Mouse (Mus musculus): Measurements from ENCODE around the gene Xlr4a.

Gene Xlr4a

DNA sequence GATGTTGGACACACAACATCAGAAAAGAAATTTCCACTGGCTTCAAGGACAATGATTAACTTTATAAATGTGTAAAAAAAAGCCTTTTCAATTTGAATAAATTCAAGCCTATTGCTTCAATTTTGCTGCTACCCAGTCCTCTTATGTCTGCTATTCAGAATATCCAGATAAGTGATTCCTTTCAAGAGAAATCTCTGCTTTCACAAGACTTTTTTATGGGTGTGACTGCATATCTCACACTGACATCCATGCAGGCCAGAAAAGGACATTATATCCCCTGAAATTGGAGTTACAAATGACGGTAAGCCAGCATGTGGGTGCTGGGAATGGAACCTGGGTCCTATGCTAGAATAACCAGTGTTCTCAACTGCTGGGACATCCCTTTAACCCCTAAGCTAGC lies 20.8 kb downstream of the Xlr4a start:
- H3K36me3 ChIP-seq (ENCODE audit: insufficient read depth, low read length): no peaks in the 10 kb centered on the region
- peaks cover 37% of the 10 kb centered on the region for H3K27me3 ChIP-seq (ENCODE audit: insufficient read depth, low read length)
- H3K4me3 ChIP-seq (replicated peaks; ENCODE audit: low read length): no peak overlapping the region
- peaks cover 10% of the 10 kb centered on the region; the same call in 1 of the 2 replicates for H3K4me1 ChIP-seq (replicated peaks; ENCODE audit: low read depth, low read length)
- TF ChIP-seq NANOG (IDR thresholded peaks at IDR 0.05; ENCODE audit: borderline replicate concordance, low read length) (no peak), POU5F1 (IDR thresholded peaks at IDR 0.05; ENCODE audit: borderline replicate concordance, low read length) (no peak), CTCF (conservative IDR thresholded peaks at IDR 0.05; ENCODE audit: low read length) (no peak)
- no peaks in the 10 kb centered on the region for H3K9me3 ChIP-seq (ENCODE audit: low read length)

DNA sequence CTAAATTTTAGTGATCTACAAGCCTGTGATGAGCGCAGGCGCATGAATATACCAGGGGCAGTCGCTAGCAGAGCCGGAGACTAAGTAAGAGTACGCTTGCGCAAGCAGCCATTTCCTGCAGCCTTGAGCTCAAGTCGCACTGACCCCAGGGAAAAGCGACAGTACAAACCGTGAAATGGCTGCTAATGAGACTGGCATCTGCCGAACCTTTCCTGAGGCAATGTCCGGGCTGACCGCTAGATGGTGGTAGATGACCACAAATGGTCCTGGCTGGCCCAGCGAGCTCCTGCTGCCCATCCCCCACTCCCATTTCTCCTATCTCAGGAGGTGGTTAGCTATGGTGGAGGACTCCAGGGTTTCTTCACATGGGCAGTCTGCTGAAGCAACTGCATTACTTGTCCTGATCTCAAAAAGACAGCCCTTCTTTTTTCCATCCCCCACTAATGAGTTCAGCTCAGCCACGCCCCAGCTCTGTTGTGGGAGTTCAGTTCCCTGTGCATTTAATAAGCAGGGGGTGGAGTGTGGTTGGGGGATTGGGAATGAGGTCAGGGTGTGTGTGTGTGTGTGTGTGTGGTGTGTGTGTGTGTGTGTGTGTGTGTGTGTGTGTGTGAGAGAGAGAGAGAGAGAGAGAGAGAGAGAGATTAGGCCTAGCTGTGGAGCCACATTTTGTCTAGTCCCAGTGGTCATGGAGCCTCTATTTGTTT lies 28.3 kb downstream of the Xlr4a start:
- TF ChIP-seq POU5F1 (IDR thresholded peaks at IDR 0.05; ENCODE audit: borderline replicate concordance, low read length) (no peak), CTCF (conservative IDR thresholded peaks at IDR 0.05; ENCODE audit: low read length) (peak; percentile 44)
- no peaks in the 10 kb centered on the region for H3K27me3 ChIP-seq (ENCODE audit: insufficient read depth, low read length)
- peaks cover 12% of the 10 kb centered on the region for H3K9me3 ChIP-seq (ENCODE audit: low read length)
- no peak overlapping the region for H3K4me3 ChIP-seq (replicated peaks; ENCODE audit: low read length)
- H3K36me3 ChIP-seq (ENCODE audit: insufficient read depth, low read length): no peaks in the 10 kb centered on the region
- no peaks in the 10 kb centered on the region for H3K4me1 ChIP-seq (replicated peaks; ENCODE audit: low read depth, low read length)

DNA sequence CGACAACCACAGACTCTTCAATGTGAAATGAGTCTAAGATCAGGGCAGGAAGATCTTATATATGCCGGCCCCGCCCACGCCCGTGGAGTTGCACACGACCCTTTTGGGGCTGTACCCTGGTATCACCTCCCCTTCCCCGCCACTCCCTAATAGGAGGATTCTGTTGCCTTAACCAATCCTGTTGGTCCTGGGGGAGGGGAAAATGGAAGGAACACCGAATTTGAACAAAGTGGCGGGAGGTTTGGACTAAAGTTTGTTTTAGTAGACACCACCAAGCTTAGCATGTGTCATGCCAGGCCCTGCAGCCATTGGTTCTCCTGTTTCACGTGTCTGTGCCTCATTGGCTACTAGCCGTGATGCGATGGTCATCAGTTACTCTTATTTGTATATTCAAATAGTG lies 42.6 kb downstream of the Xlr4a start:
- peaks cover 28% of the 10 kb centered on the region for H3K36me3 ChIP-seq (ENCODE audit: insufficient read depth, low read length)
- H3K4me1 ChIP-seq (replicated peaks; ENCODE audit: low read depth, low read length): peaks cover 9% of the 10 kb centered on the region; the same call in 1 of the 2 replicates
- TF ChIP-seq POU5F1 (IDR thresholded peaks at IDR 0.05; ENCODE audit: borderline replicate concordance, low read length) (no peak), NANOG (IDR thresholded peaks at IDR 0.05; ENCODE audit: borderline replicate concordance, low read length) (no peak), CTCF (conservative IDR thresholded peaks at IDR 0.05; ENCODE audit: low read length) (no peak)
- H3K27me3 ChIP-seq (ENCODE audit: insufficient read depth, low read length): no peaks in the 10 kb centered on the region
- peak overlapping the region; percentile 79 for H3K4me3 ChIP-seq (replicated peaks; ENCODE audit: low read length)
- no peaks in the 10 kb centered on the region; the same call in 1 of the 2 replicates for H3K9me3 ChIP-seq (ENCODE audit: low read length)

DNA sequence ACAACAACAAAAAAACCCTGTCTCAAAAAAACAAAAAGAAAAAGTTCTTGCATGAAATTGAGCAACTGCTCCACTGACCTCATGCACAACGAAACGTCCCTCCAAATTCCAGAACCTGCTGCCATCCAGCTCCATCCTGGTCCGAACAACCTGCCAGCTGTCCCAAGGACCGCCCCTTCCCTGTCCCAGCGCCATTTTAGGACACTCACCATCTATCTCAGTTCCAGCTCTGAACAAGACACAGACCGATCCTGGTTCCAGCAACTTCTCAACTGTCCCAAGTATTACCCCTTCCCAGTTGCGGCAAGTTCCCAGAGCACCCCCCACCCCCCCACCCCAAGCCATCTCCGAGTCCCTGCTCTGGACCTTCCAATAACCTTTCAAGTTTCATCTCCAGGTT lies 43.4 kb downstream of the Xlr4a start:
- H3K36me3 ChIP-seq (ENCODE audit: insufficient read depth, low read length): peaks cover 32% of the 10 kb centered on the region
- no peaks in the 10 kb centered on the region for H3K27me3 ChIP-seq (ENCODE audit: insufficient read depth, low read length)
- TF ChIP-seq CTCF (conservative IDR thresholded peaks at IDR 0.05; ENCODE audit: low read length): no peak
- TF ChIP-seq NANOG (IDR thresholded peaks at IDR 0.05; ENCODE audit: borderline replicate concordance, low read length): no peak
- no peak for TF ChIP-seq POU5F1 (IDR thresholded peaks at IDR 0.05; ENCODE audit: borderline replicate concordance, low read length)
- H3K9me3 ChIP-seq (ENCODE audit: low read length): no peaks in the 10 kb centered on the region; the same call in 1 of the 2 replicates
- H3K4me1 ChIP-seq (replicated peaks; ENCODE audit: low read depth, low read length): peaks cover 9% of the 10 kb centered on the region; the same call in 1 of the 2 replicates
- peak overlapping the region; percentile 79 for H3K4me3 ChIP-seq (replicated peaks; ENCODE audit: low read length)

DNA sequence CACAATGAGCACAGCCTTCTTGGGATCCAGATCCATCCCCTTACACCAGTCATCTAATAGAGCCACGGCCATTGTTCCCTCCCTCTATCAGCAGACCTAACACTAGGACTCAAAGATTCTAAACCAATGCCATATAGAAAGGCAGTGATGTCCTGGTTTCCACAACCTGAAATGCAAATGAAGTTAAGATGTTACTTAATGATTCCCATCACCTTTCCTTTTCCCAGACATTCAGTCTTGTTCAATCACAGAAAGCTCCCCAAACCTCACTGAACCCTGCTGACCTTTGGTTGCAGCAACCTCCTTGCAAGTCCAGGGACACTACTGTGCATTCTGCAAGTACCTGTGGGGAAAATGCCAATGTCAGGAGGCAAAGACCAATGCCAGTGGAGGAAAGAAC lies 45.3 kb downstream of the Xlr4a start, which contains the start of gene Pnma5:
Gene Pnma5 (minus strand): TSS at position 101 of the 400 bp plus-strand sequence.
- Histone ChIP-seq H3K4me3 (replicated peaks; ENCODE audit: low read length) (peak within 1 kb of the TSS; percentile 79), H3K9me3 (ENCODE audit: low read length) (no peaks in the 10 kb centered on the region), H3K27me3 (ENCODE audit: insufficient read depth, low read length) (no peaks in the 10 kb centered on the region), H3K36me3 (ENCODE audit: insufficient read depth, low read length) (peaks cover 41% of the 10 kb centered on the region), H3K4me1 (replicated peaks; ENCODE audit: low read depth, low read length) (peaks cover 9% of the 10 kb centered on the region; the same call in 1 of the 2 replicates)
- TF ChIP-seq NANOG (IDR thresholded peaks at IDR 0.05; ENCODE audit: borderline replicate concordance, low read length) (no peak), POU5F1 (IDR thresholded peaks at IDR 0.05; ENCODE audit: borderline replicate concordance, low read length) (no peak), CTCF (conservative IDR thresholded peaks at IDR 0.05; ENCODE audit: low read length) (no peak)
